Mouse (Mus musculus): ENCODE data around the gene Hist1h2bn.

The Hist1h2bn gene

DNA sequence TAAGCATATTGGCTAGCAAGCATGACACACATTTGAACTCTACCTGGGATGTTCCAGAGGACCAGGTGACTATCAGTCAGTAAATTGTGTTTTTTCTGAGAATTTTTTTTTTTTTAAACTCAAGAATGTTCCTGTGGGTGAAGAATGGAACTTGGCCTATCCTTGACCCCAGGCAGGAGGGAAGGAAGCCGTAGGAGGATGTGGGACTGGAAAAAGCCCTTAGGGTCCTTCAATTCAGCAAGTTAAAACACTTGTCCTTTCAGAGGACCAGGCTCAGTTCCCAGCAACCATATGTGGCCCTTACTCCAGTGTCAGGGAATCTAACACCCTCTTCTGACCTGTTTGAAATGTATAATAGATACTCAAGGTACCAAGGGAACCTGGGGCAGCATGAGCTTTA is 24.4 kb upstream of the Hist1h2bn start:
- no peak for DNase-seq

DNA sequence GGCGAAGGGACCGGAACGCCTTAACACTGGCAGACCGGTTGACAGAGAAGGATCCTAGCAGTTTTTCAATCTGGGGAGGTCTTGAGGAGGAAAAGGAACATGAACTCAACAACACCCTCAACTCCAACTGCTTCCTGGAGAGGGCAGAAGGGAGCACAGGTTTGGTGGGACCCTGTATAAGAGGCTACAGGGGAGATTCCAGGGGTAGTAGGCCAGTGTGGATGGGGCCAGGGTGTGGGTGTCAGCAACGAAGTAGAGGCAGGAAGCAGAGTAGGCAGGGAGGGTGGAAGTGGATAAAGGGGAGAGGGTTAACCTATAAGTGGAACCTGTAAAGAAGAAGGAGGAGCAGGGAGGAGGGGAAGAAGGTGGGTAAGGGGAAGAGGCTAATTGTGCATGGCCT is 20.5 kb upstream of the Hist1h2bn start:
- no peak for DNase-seq

DNA sequence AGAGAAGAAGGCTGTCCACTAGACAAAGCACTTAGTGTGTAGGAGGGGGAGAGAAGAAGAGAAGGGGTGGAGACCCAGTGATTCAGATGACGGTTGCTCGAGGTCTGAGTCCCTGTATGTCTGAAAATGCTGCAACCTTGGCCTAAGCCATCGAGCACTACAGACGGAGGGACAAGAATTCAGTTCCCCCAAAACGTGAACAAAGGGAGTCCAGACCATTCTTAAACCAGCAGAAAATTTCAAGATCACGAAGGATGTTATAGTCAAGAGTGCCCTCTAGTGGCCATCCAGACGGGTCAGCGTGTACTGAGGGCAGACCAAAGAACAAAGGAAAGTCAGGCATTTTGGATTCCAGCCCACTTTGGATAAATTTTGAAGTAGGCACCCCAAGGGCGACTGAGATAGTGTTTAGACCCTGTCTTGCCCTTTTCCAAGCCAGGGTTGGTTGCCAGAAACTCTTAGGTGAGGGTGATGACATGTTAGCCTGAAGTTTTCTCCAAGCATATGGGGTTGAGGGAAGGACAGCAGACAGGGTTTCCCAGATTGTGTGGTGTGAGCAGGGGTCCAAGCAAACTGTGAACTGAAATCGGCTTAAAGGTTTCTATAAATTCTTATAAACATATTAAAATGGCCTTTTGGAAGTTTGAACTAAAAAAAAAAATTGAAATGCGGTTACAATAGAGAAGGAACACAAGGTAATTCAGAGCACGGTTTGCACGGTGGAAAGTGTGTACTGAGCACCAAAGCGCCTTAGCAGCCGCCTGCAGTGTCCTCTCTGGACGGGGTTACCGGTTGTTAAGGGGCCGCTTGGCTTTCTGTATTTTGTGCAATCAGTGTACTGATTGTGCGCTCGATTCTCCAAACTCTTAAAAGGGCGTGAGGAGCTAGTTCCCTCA is 19.7 kb upstream of the Hist1h2bn start:
- peak; percentile 68 to 88 for DNase-seq

DNA sequence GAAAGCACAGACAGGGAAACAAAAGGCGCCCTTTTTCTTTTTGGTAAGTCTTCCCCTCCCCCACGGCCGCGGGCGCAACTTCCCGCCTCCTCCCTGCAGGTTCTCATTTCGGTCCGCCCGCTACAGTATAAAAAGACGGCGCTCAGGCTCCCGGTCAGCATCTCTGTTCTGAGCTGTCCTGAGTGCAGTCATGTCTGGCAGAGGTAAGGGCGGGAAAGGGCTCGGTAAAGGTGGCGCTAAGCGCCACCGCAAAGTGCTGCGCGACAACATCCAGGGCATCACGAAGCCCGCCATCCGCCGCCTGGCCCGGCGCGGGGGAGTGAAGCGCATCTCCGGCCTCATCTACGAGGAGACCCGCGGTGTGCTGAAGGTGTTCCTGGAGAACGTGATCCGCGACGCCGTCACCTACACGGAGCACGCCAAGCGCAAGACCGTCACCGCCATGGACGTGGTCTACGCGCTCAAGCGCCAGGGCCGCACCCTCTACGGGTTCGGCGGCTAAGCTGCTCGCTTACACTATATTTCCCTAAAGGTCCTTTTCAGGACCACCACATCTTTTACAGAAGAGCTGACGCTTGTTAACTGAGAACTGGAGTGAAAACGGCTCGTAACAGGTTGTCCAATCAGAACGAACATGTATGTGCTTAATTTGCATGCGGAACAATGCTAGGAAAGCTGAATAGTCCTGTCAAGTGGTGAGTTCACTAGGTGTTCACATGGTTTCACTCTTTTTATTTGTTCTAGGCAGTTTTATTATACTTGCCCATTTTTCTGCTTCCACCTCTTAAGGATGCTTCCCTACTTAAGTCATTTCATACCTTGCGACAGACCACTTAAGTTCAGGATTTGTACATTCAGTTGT is 18.8 kb upstream of the Hist1h2bn start, which contains the start of gene Hist1h4j:
Gene Hist1h4j (plus strand): TSS at position 159 of the 862 bp plus-strand sequence.
- peak; percentile 85 to 86 for DNase-seq

DNA sequence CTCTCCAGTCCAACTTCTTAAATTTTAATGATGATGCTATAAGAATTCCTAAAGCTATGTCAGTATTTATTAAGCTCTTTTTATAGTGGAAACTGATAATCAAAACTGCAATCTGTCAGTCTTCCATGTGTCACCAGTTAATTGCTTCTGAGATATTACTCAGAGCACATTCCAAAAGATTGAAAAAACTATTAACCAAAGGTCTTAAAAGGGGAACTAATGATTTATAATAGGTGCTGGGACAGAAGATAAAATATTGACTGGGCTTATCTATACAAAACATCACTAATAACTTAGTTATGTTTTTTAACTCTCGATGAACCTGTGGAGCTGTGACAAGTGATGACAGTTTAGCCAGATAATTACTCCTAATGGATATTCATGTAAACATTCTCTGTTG is 8.9 kb upstream of the Hist1h2bn start:
- no peak for DNase-seq

DNA sequence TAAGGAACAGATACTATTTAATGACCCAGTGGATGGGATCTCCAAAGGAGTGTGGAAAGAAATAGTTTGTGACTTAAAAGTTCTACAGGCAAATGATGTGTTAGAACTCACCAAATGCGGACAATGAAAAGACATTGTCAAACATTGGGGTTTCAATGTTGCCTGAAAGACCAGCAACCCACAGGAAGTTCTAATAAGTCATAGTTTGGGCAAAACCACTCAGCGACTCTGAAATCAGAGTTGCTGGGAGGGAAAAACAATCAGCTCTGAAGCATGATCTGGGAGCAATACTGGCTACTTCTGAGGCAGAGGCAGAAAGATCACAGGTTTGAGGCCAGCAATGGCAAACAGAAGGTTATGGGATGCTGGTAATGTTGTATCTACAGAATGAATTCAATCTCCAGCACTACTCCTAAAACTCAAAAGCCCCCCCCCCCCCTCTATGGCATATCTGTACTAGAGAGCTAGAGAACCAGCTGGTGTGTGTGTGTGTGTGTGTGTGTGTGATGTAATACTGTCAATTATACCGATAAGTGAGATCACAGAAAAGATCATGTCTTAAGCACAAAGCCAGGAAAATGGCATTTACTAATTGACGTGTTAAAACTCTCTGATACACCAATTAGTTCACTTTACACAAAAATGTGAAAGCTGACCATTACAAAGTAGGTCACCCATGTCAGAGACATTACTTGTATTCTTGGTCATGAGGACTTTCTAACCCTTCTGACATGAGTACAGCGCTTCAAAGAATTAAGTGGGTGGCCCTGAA is 4.3 kb upstream of the Hist1h2bn start:
- no peak for DNase-seq

DNA sequence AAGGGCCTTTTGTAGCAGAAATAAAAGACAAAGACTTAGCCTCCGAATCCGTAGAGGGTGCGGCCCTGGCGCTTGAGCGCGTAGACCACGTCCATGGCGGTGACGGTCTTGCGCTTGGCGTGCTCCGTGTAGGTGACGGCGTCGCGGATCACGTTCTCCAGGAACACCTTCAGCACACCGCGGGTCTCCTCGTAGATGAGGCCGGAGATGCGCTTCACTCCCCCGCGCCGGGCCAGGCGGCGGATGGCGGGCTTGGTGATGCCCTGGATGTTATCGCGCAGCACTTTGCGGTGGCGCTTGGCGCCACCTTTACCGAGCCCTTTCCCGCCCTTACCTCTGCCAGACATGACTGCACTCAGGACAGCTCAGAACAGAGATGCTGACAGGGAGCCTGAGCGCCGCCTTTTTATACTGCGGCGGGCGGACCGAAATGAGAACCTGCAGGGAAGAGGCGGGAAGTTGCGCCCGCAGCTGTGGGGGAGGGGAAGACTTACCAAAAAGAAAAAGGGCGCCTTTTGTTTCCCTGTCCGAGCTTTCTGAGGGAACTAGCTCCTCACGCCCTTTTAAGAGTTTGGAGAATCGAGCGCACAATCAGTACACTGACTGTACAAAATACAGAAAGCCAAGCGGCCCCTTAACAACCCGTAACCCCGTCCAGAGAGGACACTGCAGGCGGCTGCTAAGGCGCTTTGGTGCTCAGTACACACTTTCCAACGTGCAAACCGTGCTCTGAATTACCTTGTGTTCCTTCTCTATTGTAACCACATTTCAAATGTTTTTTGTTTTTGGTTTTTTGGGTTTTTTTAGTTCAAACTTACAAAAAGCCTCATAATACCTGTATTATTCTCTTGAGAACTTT is 3.5 kb upstream of the Hist1h2bn start, which contains the start of gene Hist1h4k:
Gene Hist1h4k (minus strand): TSS at position 347 of the 859 bp plus-strand sequence.
- peak; percentile 94 for DNase-seq

DNA sequence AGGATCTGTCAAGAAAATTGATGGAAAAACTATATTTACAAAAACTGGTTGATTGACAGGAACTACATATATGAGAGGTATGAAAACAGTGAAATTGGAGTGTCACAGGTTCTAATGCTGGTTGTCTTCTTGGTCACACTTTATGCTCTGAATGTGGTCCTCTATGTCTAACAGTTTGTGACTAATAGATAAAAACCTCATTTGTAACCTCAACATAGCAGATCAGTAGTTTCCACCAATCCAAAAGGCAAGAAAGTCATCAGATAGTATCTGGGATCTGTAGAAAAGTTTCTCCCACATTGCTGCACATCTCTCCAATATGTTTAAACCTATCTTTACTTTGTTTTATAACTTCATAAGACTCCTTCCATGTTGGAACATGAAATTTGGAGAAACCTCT is 2.5 kb upstream of the Hist1h2bn start:
- DNase-seq: no peak

DNA sequence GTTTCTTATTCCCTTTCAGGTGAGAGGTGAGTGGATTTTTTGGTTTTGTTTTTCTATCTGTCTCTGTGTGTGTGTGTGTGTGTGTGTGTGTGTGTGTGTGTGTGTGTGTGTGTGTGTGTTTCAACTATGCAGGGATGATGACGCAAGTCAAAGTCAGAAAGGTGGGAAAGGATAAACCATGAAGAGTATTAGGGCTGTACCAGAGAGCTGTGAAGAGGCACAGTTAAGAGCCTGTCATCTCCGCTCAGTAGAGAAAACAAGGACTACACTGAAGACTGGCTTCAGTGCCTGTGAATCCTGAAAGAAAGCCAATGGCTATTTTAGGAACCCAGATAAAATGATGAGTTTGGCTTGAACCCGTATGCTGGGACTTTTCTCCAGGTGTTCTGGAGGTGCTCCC is 2.1 kb upstream of the Hist1h2bn start:
- no peak for DNase-seq

DNA sequence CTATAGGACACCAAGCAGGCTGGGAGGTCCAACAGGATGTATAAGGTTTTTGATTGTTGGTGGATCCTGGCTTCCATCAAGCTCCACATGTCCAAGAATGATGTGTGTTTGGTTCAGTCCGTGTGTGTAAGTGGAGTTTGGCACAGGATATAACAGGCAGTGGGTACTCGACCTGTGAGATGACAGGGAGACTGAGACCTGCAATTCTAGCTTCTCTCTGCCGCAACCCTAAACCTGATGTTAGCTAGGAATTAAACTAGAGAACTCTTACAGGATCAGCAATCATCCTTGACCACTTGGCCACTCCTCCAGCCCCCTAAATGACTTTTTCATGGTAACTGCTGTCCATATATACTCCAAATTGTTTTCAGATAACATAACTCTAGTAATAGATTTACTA is 1.6 kb upstream of the Hist1h2bn start:
- DNase-seq: no peak

DNA sequence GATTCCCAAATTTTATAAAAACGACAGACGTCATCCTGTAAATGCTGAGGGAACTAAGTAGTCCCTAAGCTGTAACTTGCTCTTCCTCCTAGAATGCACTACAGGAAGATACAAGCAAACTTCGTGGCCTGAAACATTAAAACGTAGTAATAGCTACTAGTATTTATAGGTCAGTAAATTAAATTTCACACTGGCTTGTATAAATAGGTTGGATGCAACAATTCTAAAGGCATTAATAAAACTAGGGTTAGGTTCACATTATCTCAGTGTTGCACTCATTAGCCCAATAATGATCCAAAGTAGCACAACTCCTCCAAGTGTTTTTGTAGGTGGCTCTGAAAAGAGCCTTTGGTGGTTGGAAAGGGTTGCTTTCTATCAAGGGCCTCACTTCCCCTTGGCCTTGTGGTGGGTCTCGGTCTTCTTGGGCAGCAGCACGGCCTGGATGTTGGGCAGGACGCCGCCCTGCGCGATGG is 836 bp upstream of the Hist1h2bn start:
- no peak for DNase-seq

DNA sequence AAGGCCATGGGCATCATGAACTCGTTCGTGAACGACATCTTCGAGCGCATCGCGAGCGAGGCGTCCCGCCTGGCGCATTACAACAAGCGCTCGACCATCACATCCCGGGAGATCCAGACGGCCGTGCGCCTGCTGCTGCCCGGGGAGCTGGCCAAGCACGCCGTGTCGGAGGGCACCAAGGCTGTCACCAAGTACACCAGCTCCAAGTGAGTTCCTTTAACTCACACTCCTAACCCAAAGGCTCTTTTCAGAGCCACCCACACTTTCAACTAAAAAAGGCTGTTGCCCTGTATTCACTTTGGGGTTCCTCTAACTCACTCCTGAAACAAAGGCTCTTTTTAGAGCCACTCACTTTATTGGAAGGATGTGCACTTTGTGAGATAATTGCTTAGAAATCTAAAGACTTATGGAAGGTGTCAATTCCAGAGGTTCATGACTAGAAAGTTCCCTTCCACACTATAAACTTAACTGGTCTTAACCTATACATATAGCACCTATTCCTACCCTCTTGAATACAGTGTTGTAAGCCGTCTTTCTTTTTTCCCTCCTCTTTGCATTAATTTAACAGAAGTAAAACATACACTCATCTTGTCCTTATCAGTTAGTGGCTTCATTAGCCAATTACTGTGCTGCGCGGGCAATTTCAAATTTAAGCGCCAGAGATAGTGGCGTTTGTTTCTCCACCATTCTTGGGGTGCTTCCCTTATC is 525 bp downstream of the Hist1h2bn start:
- peak in 1 of 2 experiments; percentile 56 for DNase-seq

DNA sequence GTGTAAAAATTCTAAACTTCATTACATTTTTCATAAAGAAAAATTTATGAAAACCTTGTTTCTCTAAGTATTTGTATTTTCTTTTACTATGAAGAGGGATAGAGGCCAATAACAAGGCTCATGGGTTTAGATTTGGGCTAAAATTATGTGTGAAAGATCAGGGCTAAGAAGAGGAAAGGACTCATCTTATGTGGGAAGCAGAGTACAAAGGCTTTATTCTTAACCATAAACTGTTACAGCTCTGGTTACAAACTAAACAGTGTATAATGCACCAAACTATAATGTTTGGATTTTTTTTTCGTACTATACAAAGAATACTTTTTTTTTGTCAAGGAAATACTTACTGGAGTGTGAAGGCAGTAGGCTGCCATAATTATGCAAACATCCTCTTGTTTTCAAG is 1.8 kb downstream of the Hist1h2bn start:
- no peak for DNase-seq

DNA sequence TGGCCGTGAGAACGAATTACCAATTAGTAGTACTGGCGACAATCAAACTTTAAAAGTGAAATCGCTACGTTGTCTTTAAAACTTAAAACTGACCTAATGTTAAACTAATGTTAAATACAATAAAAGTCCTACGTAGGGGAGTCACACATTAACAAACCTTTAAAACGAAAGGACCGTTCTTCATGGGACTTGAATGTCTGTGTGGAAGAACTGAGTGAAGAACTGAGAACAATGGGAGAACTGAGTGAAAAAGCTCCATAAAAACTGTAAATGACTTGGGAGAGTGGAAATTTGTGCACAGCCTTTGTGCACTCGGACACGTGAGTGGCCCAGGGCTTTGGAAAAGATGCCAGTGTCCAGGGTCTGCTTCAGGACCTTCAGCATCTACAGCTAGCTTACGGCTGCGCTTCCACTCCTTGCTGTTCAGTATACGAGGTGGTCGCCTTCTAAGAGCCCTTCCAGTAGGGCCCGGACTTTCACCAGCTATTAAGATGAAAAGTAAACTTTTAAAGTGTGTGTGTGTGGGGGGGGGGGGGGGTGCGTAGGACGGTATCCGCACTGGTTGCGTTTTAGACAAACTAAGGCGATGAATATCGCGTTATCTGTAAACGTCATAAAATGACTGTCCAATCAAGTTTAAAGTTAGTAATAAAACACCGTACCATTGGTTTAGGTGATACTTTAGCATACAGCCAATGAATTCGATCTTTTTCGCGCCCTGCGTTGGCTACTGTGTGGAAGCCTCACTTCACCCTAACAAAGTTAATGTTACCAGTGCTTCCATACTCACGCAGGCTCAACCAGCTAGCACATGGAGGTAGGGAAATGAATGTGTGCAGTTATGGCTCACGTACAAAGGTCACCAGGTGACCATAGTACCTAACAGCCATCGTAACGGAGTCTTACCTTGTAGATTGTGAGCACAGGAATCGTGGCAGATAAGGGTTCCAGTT is 25.2 kb downstream of the Hist1h2bn start:
- peak; percentile 62 to 75 for DNase-seq

DNA sequence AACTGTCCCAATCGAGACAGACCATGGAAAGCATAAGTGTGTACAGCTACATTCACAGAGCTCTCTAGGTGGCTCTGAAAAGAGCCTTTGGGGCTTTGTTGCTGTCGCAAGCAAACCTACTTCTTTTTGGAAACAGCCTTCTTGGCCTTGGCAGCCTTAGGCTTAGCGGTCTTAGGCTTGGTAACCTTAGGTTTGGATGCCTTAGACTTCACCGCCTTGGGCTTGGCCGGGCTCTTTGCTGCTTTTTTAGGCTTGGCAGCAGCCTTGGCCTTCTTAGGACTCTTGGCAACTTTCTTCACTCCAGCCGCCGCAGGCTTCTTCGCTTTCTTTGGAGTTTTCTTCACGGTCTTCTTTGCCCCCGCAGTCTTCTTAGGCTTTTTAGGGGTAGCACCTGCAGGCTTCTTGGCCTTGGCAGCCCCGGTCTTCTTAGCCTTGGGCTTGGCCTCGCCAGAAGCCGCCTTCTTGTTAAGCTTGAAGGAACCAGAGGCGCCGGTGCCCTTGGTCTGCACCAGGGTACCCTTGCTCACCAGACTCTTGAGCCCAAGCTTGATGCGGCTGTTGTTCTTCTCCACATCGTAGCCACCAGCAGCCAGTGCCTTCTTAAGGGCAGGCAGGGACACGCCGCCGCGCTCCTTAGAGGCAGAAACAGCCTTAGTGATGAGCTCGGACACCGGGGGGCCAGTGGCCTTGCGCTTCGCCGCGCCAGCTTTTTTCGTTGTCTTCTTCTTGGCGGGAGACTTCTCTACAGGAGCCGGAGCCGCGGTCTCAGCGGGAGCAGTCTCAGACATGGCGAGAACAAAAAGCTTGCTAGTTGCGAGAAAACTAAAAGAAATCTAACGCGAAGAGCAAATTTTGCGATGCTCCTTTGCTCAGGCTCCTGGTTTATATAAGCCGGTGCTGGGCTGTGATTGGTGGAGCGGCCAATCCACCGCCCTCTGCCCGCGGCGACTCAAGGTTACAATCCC is 26.1 kb downstream of the Hist1h2bn start, which contains the start of gene Hist1h1b:
Gene Hist1h1b (minus strand): TSS at position 859 of the 965 bp plus-strand sequence.
- DNase-seq: peak; percentile 69 to 70

DNA sequence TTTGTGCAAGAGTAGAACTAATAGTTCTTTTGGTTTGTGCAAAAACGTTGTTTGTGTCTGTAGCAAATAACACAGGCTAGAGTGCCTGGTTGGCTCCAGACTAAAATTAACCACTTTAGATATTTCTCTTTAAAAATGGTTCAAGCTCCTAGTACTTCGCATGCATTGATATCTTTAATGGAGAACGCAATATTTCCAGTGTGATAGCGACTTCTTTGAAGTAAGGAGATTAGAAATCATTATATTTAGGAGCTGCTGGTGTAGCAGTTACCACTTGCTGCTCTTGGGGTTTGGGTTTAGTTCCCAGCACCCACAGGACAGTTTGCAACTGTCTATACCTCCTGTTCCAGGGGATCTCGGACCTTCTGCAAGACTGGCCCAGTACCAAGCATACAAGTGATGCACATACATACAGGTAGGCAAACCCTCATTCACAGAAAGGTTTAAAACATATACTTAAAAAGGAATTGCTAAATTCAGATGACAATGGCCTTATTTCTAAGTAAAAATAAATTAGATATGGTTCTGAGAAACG is 27.2 kb downstream of the Hist1h2bn start:
- DNase-seq: no peak

DNA sequence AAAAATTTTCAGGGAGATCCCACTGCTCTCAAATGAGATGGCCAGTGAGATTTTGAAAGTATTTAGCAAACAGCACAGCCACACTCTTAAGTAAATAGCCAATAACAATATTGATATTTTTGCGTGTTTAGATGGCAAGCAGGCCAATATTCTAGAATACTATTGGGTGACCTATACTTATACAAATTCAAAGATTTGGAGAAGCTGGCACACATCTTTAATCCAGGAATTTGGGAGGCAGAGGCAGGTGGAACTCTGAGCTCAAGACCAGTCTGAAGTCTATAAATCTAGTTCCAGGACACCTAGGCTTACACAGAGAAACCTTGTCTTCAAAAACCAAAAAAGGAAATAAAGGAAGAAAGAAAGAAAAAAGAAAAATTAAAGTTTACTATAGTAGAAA is 27.7 kb downstream of the Hist1h2bn start:
- no peak for DNase-seq

Measured in lung, postnatal 4 days (tissue).